Mouse (Mus musculus) CH12.LX (cell line): ENCODE results near the gene Itpk1. TPM values are rescaled to one million over a fixed set of nuclear protein-coding genes. Genes with fewer than 3 reads are reported as not detected.

Experiments used
- DNase-seq: peaks from one replicate; pipeline ENCODE4 v3.0.0-alpha.2; 2013; ENCODE audit errors: extremely low read depth
- H3K27ac ChIP-seq: 2 replicates; pipeline ENCODE4 v1.5.1; 2012; ENCODE audit warnings: low read depth, mild to moderate bottlenecking, control low read depth, moderate library complexity; ENCODE audit not compliant: insufficient read depth
- H3K27me3 ChIP-seq: replicated peaks from 2 replicates; pipeline ENCODE3; 2012; ENCODE audit warnings: inconsistent platforms
- H3K36me3 ChIP-seq, 2 experiments: replicated peaks in 1 of 2; 2 replicates each; pipeline versions ENCODE3 to v1.6.1; 2012; ENCODE audit warnings: inconsistent platforms in 1 of 2, low read length in 1 of 2, mild to moderate bottlenecking in 1 of 2, mixed read lengths in 1 of 2, moderate library complexity in 1 of 2; ENCODE audit not compliant: control insufficient read depth in 1 of 2, insufficient read depth in 1 of 2
- H3K4me1 ChIP-seq, 2 experiments: 2 replicates each; pipeline ENCODE4 v1.6.1; 2012; ENCODE audit warnings: inconsistent platforms in 1 of 2, moderate library complexity in 1 of 2; ENCODE audit not compliant: insufficient read depth in 2 of 2, control insufficient read depth in 1 of 2
- H3K4me2 ChIP-seq: 2 replicates; pipeline ENCODE4 v1.6.1; 2012; ENCODE audit warnings: low read depth, mild to moderate bottlenecking, control low read depth; ENCODE audit not compliant: poor library complexity, insufficient read depth, severe bottlenecking
- H3K4me3 ChIP-seq, 3 experiments: fragments of 150-350 bp in 1 of 3; sonication (generic) in 1 of 3; replicated peaks in 1 of 3; 2 replicates each; pipeline versions ENCODE3 to v1.5.1; 2011 to 2012; ENCODE audit warnings: low read depth in 2 of 3, low read length in 2 of 3, mild to moderate bottlenecking in 2 of 3, moderate library complexity in 2 of 3, control low read depth in 1 of 3, improper control_type of control experiment in 1 of 3, inconsistent platforms in 1 of 3, mixed read lengths in 1 of 3; ENCODE audit not compliant: poor library complexity in 1 of 3
- H3K79me2 ChIP-seq: replicated peaks from 2 replicates; pipeline ENCODE4 v1.6.1; 2012; ENCODE audit warnings: mild to moderate bottlenecking, moderate library complexity; ENCODE audit not compliant: control insufficient read depth, poor library complexity, insufficient read depth, severe bottlenecking; ENCODE audit errors: extremely low read depth
- H3K9ac ChIP-seq: 2 replicates; pipeline ENCODE4 v1.6.1; 2012; ENCODE audit warnings: low read depth, mild to moderate bottlenecking, control low read depth, moderate library complexity; ENCODE audit not compliant: insufficient read depth
- H3K9me3 ChIP-seq: replicated peaks from 2 replicates; pipeline ENCODE3; 2012; ENCODE audit warnings: low read length, inconsistent platforms, mixed read lengths
- CHD1 ChIP-seq: IDR thresholded peaks from 2 replicates; pipeline ENCODE4 v1.6.1; 2012; ENCODE audit warnings: low read depth, low read length, improper control_type of control experiment, inconsistent platforms
- CTCF ChIP-seq, 2 experiments: IDR thresholded peaks in 1 of 2; conservative IDR thresholded peaks in 1 of 2; 2 replicates each; pipeline ENCODE4 v1.5.1; 2011 to 2012; ENCODE audit warnings: low read depth in 2 of 2, low read length in 2 of 2, improper control_type of control experiment in 1 of 2, inconsistent platforms in 1 of 2, mild to moderate bottlenecking in 1 of 2, moderate library complexity in 1 of 2
- E2F4 ChIP-seq: IDR thresholded peaks from 2 replicates; pipeline ENCODE4 v1.6.1; 2011; ENCODE audit warnings: low read depth, low read length, improper control_type of control experiment; ENCODE audit not compliant: insufficient replicate concordance
- ETS1 ChIP-seq: conservative IDR thresholded peaks from 2 replicates; pipeline ENCODE4 v1.6.1; 2012; ENCODE audit warnings: low read depth, mild to moderate bottlenecking, inconsistent platforms, low read length, improper control_type of control experiment, moderate library complexity
- IRF4 ChIP-seq: IDR thresholded peaks from 2 replicates; pipeline ENCODE4 v1.6.1; 2014; ENCODE audit warnings: low read depth, mild to moderate bottlenecking, inconsistent platforms, low read length, improper control_type of control experiment
- JUN ChIP-seq: IDR thresholded peaks from 2 replicates; pipeline ENCODE4 v1.6.1; 2011; ENCODE audit warnings: low read depth, mild to moderate bottlenecking, low read length, improper control_type of control experiment, moderate library complexity; ENCODE audit not compliant: insufficient read depth
- KAT2A ChIP-seq: IDR thresholded peaks from 2 replicates; pipeline ENCODE4 v1.6.1; 2012; ENCODE audit warnings: low read length, improper control_type of control experiment, inconsistent platforms; ENCODE audit not compliant: insufficient replicate concordance
- MAFK ChIP-seq: IDR thresholded peaks from 2 replicates; pipeline ENCODE4 v1.6.1; 2011; ENCODE audit warnings: low read length, improper control_type of control experiment; ENCODE audit not compliant: insufficient replicate concordance
- MAX ChIP-seq: IDR thresholded peaks from 2 replicates; pipeline ENCODE4 v1.6.1; 2011; ENCODE audit warnings: low read length, improper control_type of control experiment
- MAZ ChIP-seq: IDR thresholded peaks from 2 replicates; pipeline ENCODE4 v1.6.1; 2012; ENCODE audit warnings: low read depth, mild to moderate bottlenecking, inconsistent platforms, low read length, improper control_type of control experiment, moderate library complexity
- NRF1 ChIP-seq: IDR thresholded peaks from 2 replicates; pipeline ENCODE4 v1.6.1; 2014; ENCODE audit warnings: low read depth, mild to moderate bottlenecking, inconsistent platforms, low read length, improper control_type of control experiment, moderate library complexity
- PAX5 ChIP-seq: IDR thresholded peaks from 2 replicates; pipeline ENCODE4 v1.6.1; 2012; ENCODE audit warnings: low read length, inconsistent platforms, mixed read lengths
- POLR2A ChIP-seq: IDR thresholded peaks from 2 replicates; pipeline ENCODE4 v1.6.1; 2011; ENCODE audit warnings: low read depth, mild to moderate bottlenecking, improper control_type of control experiment, low read length
- POLR2AphosphoS2 ChIP-seq: IDR thresholded peaks from 2 replicates; pipeline ENCODE4 v1.6.1; 2011; ENCODE audit warnings: low read depth, low read length, improper control_type of control experiment
- RAD21 ChIP-seq: IDR thresholded peaks from 2 replicates; pipeline ENCODE4 v1.6.1; 2011; ENCODE audit warnings: low read depth, mild to moderate bottlenecking, low read length, improper control_type of control experiment, moderate library complexity
- RCOR1 ChIP-seq: conservative IDR thresholded peaks from 2 replicates; pipeline ENCODE4 v1.6.1; 2012; ENCODE audit warnings: low read depth, mild to moderate bottlenecking, inconsistent platforms, low read length, improper control_type of control experiment
- SMC3 ChIP-seq: IDR thresholded peaks from 2 replicates; pipeline ENCODE4 v1.6.1; 2011; ENCODE audit warnings: low read depth, low read length, improper control_type of control experiment
- TBP ChIP-seq: conservative IDR thresholded peaks from 2 replicates; pipeline ENCODE4 v1.6.1; 2011; ENCODE audit warnings: low read depth, low read length, improper control_type of control experiment
- TCF12 ChIP-seq: IDR thresholded peaks from 2 replicates; pipeline ENCODE4 v1.6.1; 2014; ENCODE audit warnings: low read depth, mild to moderate bottlenecking, inconsistent platforms, low read length, improper control_type of control experiment
- UBTF ChIP-seq: IDR thresholded peaks from 2 replicates; pipeline ENCODE4 v1.6.1; 2012; ENCODE audit warnings: low read depth, mild to moderate bottlenecking, inconsistent platforms, low read length, improper control_type of control experiment, moderate library complexity
- USF1 ChIP-seq: IDR thresholded peaks from 2 replicates; pipeline ENCODE4 v1.6.1; 2014; ENCODE audit warnings: low read depth, mild to moderate bottlenecking, inconsistent platforms, low read length, improper control_type of control experiment
- USF2 ChIP-seq: conservative IDR thresholded peaks from 2 replicates; pipeline ENCODE4 v1.6.1; 2011; ENCODE audit warnings: low read depth, low read length, improper control_type of control experiment
- ZC3H11A ChIP-seq: IDR thresholded peaks from 2 replicates; pipeline ENCODE4 v1.6.1; 2012; ENCODE audit warnings: low read depth, mild to moderate bottlenecking, inconsistent platforms, low read length, improper control_type of control experiment
- ZNF384 ChIP-seq: IDR thresholded peaks from 2 replicates; pipeline ENCODE4 v1.6.1; 2012; ENCODE audit warnings: low read depth, low read length, improper control_type of control experiment, inconsistent platforms
- dilution Hi-C: fragments of 300-500 bp; cut with MboI; formaldehyde crosslinking; loops from 2 replicates; pipeline ENCODE4 v1.14.3; 2020; ENCODE audit warnings: low sequenced_read_pairs; ENCODE audit not compliant: extremely low pct_unique_long_range_greater_than_20kb, extremely low pct_ligation_motif_present
- in situ Hi-C: fragments of 300-500 bp; cut with MboI; formaldehyde crosslinking; loops from 3 replicates; pipeline ENCODE4 v1.14.3; 2019; ENCODE audit warnings: low sequenced_read_pairs, low pct_ligation_motif_present, low pct_unique_long_range_greater_than_20kb, mixed read lengths
- polyA plus RNA-seq: library from polyadenylated mRNA; unstranded; fragments of >175 nt; gene quantifications from 2 replicates; pipeline ENCODE4 v1.2.1, GENCODE M21; 2012; ENCODE audit warnings: low read depth; ENCODE audit not compliant: insufficient read length
- total RNA-seq, 2 experiments: library from RNA; depleted of rRNA; stranded (reverse); fragments of 300-350 nt in 1 of 2; fragments of >200 nt in 1 of 2; gene quantifications; 2 replicates each; pipeline ENCODE4 v1.2.3; 2012 to 2014

Itpk1 gene
- total and polyA plus RNA-seq, 3 experiments = 14.0 to 25.1 (median 19.2) TPM

DNA sequence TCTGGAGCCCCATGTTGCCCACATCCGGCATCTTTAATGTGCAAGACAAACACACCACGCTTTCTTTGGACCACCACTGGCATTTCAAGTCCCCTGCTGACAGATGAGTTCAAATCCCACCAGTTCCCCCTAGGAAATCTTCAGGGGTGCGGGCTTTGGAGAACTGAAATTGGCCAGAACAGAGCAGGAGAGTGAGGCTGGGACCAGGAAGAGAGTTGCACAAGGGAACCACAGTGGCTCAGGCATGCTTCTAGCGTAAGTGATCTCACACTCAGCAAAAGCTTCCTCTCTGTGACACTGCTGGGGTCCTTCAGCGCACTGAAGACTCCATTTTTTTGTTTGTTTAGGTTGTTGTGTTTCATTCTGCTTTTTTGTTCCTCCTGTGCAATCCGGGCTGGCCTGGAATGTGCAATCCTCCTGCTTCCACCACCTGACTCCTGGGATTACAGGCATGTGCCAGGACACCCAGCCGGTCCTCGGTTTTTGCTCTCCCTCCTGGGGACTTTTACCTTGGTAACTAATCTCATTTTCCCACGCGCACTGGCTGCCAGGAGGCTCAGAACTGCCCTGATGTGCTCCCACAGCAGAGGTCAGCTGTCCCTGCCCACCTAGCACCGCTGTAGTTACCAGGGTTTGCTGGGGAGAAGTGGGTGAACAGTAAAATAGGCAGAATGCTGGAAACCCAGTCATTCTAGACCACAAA, 41.2 kb downstream of the Itpk1 start:
- Histone ChIP-seq H3K9ac (no peak overlapping the region), H3K9me3 (peaks cover 6% of the 10 kb centered on the region), H3K27me3 (no peaks in the 10 kb centered on the region), H3K4me2 (no peak overlapping the region), H3K36me3 (peaks cover 14 to 79% of the 10 kb centered on the region in 2 experiments), H3K27ac (no peak overlapping the region), H3K79me2 (no peaks in the 10 kb centered on the region), H3K4me1 (peaks cover 6 to 61% of the 10 kb centered on the region in 2 experiments; a peak in 3 of 4 replicates), H3K4me3 (no peak overlapping the region)
- TF ChIP-seq ETS1 = no peak
- DNase-seq = no peak
- in situ Hi-C loops (no loop called here), dilution Hi-C loops (no loop called here)

DNA sequence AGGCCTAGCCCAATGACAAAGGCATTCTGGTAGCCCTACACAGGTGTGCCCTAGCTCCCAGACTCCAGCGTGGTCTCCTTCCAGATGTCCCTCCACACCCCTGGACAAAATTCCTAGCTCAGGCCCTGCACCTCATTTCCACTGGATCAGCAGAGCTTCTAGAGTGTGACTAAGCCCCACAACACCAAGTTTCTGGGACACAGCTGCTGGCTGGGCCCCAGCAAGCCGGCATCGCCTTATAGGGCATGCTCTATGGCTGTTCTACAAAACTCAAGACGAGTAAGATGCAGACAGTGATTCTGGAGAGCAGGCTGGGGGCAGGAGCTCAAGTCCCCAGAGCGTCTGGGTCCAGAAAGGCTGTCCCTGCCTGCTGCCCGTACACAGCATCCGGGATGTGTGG, 43.0 kb downstream of the Itpk1 start:
- H3K9ac ChIP-seq = no peak overlapping the region
- no peaks in the 10 kb centered on the region for H3K27me3 ChIP-seq
- no peak for DNase-seq
- in situ Hi-C loops = no loop called here
- no peak overlapping the region for H3K4me3 ChIP-seq
- H3K36me3 ChIP-seq = peaks cover 4 to 75% of the 10 kb centered on the region in 2 experiments
- H3K4me2 ChIP-seq = no peak overlapping the region
- dilution Hi-C loops = no loop called here
- peaks cover 6% of the 10 kb centered on the region for H3K9me3 ChIP-seq
- H3K4me1 ChIP-seq = peaks cover 6 to 74% of the 10 kb centered on the region in 2 experiments
- no peaks in the 10 kb centered on the region for H3K79me2 ChIP-seq
- no peak for TF ChIP-seq MAX
- TF ChIP-seq KAT2A = no peak
- TF ChIP-seq TBP = no peak
- TF ChIP-seq CTCF (conservative IDR thresholded peaks at IDR 0.05 in 1 of 2, IDR thresholded peaks at IDR 0.05 in 1 of 2; ENCODE audit: low read depth in 2 of 2, low read length in 2 of 2) = no peak
- TF ChIP-seq JUN = no peak
- no peak for TF ChIP-seq IRF4
- TF ChIP-seq RCOR1 = no peak
- no peak overlapping the region for H3K27ac ChIP-seq

DNA sequence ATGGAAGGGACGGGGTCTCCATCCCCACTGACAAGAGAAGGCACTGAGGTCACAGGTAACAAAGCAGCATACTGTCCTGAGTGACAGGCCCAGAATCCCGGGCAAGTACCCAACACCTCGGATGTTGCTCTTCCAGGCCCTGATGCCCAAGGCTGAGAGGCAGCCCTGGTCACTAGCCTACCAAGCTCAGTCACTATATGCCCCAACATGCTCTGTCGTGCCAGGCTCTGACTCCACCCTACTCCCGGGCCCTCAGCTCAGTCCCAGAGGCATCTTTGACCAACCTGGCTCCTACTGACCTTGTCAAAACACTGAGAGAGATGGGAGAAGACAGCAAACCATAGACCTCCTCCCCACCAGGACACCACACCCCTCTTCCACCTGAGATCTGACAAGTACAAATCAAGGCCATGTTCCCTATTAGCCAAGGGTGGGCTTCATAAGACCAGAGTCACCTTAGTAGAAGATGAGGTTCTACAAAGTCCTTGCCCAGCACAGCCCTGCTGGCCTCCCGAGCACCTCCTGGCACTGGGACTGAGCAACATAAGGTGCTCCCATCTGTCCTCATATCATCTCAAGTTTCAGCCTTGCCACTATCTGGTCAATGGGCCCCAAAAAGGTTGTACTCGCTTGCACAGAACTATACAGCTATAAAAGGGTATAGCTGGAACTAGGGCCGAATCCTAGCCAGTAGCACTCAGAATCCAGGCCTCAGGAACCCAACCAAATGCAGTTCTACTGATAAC, 43.7 kb downstream of the Itpk1 start:
- dilution Hi-C loops = no loop called here
- Histone ChIP-seq H3K36me3 (peaks cover 4 to 75% of the 10 kb centered on the region in 2 experiments), H3K4me2 (no peak overlapping the region), H3K9ac (no peak overlapping the region), H3K27me3 (no peaks in the 10 kb centered on the region), H3K27ac (no peak overlapping the region), H3K9me3 (peaks cover 6% of the 10 kb centered on the region), H3K4me3 (no peak overlapping the region), H3K4me1 (peaks cover 6 to 74% of the 10 kb centered on the region in 2 experiments), H3K79me2 (no peaks in the 10 kb centered on the region)
- TF ChIP-seq CHD1 (no peak), MAFK (no peak), CTCF (conservative IDR thresholded peaks at IDR 0.05 in 1 of 2, IDR thresholded peaks at IDR 0.05 in 1 of 2; ENCODE audit: low read depth in 2 of 2, low read length in 2 of 2) (no peak), E2F4 (no peak), SMC3 (no peak), ZNF384 (no peak), USF2 (no peak), USF1 (no peak), ETS1 (no peak), RAD21 (no peak), POLR2A (no peak), TBP (no peak), TCF12 (no peak), RCOR1 (no peak), UBTF (no peak), PAX5 (no peak), NRF1 (no peak), POLR2AphosphoS2 (no peak), MAZ (no peak), ZC3H11A (no peak)
- in situ Hi-C loops = no loop called here
- no peak for DNase-seq
